Mouse (Mus musculus): ENCODE measurements around the gene Cenpv. TPM values are rescaled to one million over a fixed set of nuclear protein-coding genes. Genes with fewer than 3 reads are reported as not detected.

Gene Cenpv
- polyA plus RNA-seq, 1 experiment: 8.5 TPM

GRCm38 (mm10) chr11:62554163-62554855 lies 15.2 kb upstream of the Cenpv start:
- peaks cover 12% of the 10 kb centered on the region for H3K36me3 ChIP-seq (ENCODE audit: control insufficient read depth, insufficient read depth, low read length)
- DNase-seq (ENCODE audit: low read depth in 1 of 2, low spot score in 2 of 2): no peak
- H3K27me3 ChIP-seq (ENCODE audit: control insufficient read depth, insufficient read depth, low read length): no peaks in the 10 kb centered on the region
- no peak overlapping the region for H3K27ac ChIP-seq (ENCODE audit: insufficient read depth, low read length)
- TF ChIP-seq CTCF (IDR thresholded peaks at IDR 0.05; ENCODE audit: extremely low read depth, insufficient read depth, insufficient read length, insufficient replicate concordance) (no peak), POLR2A (IDR thresholded peaks at IDR 0.05; ENCODE audit: low read depth, low read length) (no peak)
- no peak overlapping the region for H3K4me3 ChIP-seq (ENCODE audit: extremely low read depth, insufficient read depth, insufficient read length)
- H3K4me1 ChIP-seq (ENCODE audit: control insufficient read depth, insufficient read depth, insufficient read length): no peaks in the 10 kb centered on the region
- WGBS: 45% methylated on average over 5 of the region's 5 CpGs

GRCm38 (mm10) chr11:62553633-62554032 lies 14.6 kb upstream of the Cenpv start:
- no peaks in the 10 kb centered on the region for H3K4me1 ChIP-seq (ENCODE audit: control insufficient read depth, insufficient read depth, insufficient read length)
- H3K27me3 ChIP-seq (ENCODE audit: control insufficient read depth, insufficient read depth, low read length): no peaks in the 10 kb centered on the region
- WGBS: 56% methylated on average over 5 of the region's 5 CpGs
- DNase-seq (ENCODE audit: low read depth in 1 of 2, low spot score in 2 of 2): no peak
- peaks cover 12% of the 10 kb centered on the region for H3K36me3 ChIP-seq (ENCODE audit: control insufficient read depth, insufficient read depth, low read length)
- H3K27ac ChIP-seq (ENCODE audit: insufficient read depth, low read length): no peak overlapping the region
- TF ChIP-seq POLR2A (IDR thresholded peaks at IDR 0.05; ENCODE audit: low read depth, low read length) (no peak), CTCF (IDR thresholded peaks at IDR 0.05; ENCODE audit: extremely low read depth, insufficient read depth, insufficient read length, insufficient replicate concordance) (no peak)
- H3K4me3 ChIP-seq (ENCODE audit: extremely low read depth, insufficient read depth, insufficient read length): peak overlapping the region; percentile 30

- Histone ChIP-seq H3K4me3 (ENCODE audit: extremely low read depth, insufficient read depth, insufficient read length) (peak overlapping the region; percentile 19), H3K27me3 (ENCODE audit: control insufficient read depth, insufficient read depth, low read length) (no peaks in the 10 kb centered on the region), H3K4me1 (ENCODE audit: control insufficient read depth, insufficient read depth, insufficient read length) (no peaks in the 10 kb centered on the region), H3K36me3 (ENCODE audit: control insufficient read depth, insufficient read depth, low read length) (peaks cover 12% of the 10 kb centered on the region), H3K27ac (ENCODE audit: insufficient read depth, low read length) (no peak overlapping the region)
- DNase-seq (ENCODE audit: low read depth in 1 of 2, low spot score in 2 of 2): no peak
- no peak for TF ChIP-seq POLR2A (IDR thresholded peaks at IDR 0.05; ENCODE audit: low read depth, low read length)
- no peak for TF ChIP-seq CTCF (IDR thresholded peaks at IDR 0.05; ENCODE audit: extremely low read depth, insufficient read depth, insufficient read length, insufficient replicate concordance)
- 4% methylated on average over 1 of the region's 1 CpGs for WGBS
Observed at GRCm38 (mm10) chr11:62553186-62553585, 14.1 kb upstream of the Cenpv start.

- whole genome bisulfite sequencing: under 1% methylated on average over 58 of the region's 58 CpGs
- peak in 1 of 2 experiments; percentile 80 for DNase-seq (ENCODE audit: low read depth in 1 of 2, low spot score in 2 of 2)
- Histone ChIP-seq H3K27me3 (ENCODE audit: control insufficient read depth, insufficient read depth, low read length) (no peaks in the 10 kb centered on the region), H3K27ac (ENCODE audit: insufficient read depth, low read length) (peak overlapping the region; percentile 91), H3K36me3 (ENCODE audit: control insufficient read depth, insufficient read depth, low read length) (peaks cover 12% of the 10 kb centered on the region), H3K4me3 (ENCODE audit: extremely low read depth, insufficient read depth, insufficient read length) (peak overlapping the region; percentile 61), H3K4me1 (ENCODE audit: control insufficient read depth, insufficient read depth, insufficient read length) (no peaks in the 10 kb centered on the region)
- no peak for TF ChIP-seq CTCF (IDR thresholded peaks at IDR 0.05; ENCODE audit: extremely low read depth, insufficient read depth, insufficient read length, insufficient replicate concordance)
- peak; percentile 99 for TF ChIP-seq POLR2A (IDR thresholded peaks at IDR 0.05; ENCODE audit: low read depth, low read length)
Observed at GRCm38 (mm10) chr11:62551226-62552119, 12.4 kb upstream of the Cenpv start.

GRCm38 (mm10) chr11:62550727-62551225 lies 11.7 kb upstream of the Cenpv start, which contains the start of gene Ubb:
Gene Ubb, plus strand, starts transcription at chr11:62551171.
- under 1% methylated on average over 40 of the region's 40 CpGs for WGBS
- Histone ChIP-seq H3K36me3 (ENCODE audit: control insufficient read depth, insufficient read depth, low read length) (peaks cover 12% of the 10 kb centered on the region), H3K27ac (ENCODE audit: insufficient read depth, low read length) (peak within 1 kb of the TSS; percentile 98), H3K4me1 (ENCODE audit: control insufficient read depth, insufficient read depth, insufficient read length) (no peaks in the 10 kb centered on the region), H3K27me3 (ENCODE audit: control insufficient read depth, insufficient read depth, low read length) (no peaks in the 10 kb centered on the region), H3K4me3 (ENCODE audit: extremely low read depth, insufficient read depth, insufficient read length) (peak within 1 kb of the TSS; percentile 83)
- TF ChIP-seq CTCF (IDR thresholded peaks at IDR 0.05; ENCODE audit: extremely low read depth, insufficient read depth, insufficient read length, insufficient replicate concordance) (no peak), POLR2A (IDR thresholded peaks at IDR 0.05; ENCODE audit: low read depth, low read length) (peak; percentile 93)
- DNase-seq (ENCODE audit: low read depth in 1 of 2, low spot score in 2 of 2): peak; percentile 98 to 99

- H3K36me3 ChIP-seq (ENCODE audit: control insufficient read depth, insufficient read depth, low read length): peaks cover 11% of the 10 kb centered on the region
- peak; percentile 42 to 57 for DNase-seq (ENCODE audit: low read depth in 1 of 2, low spot score in 2 of 2)
- TF ChIP-seq POLR2A (IDR thresholded peaks at IDR 0.05; ENCODE audit: low read depth, low read length): no peak
- WGBS: 0% methylated on average over 11 of the region's 11 CpGs
- peak overlapping the region; percentile 83 for H3K4me3 ChIP-seq (ENCODE audit: extremely low read depth, insufficient read depth, insufficient read length)
- no peaks in the 10 kb centered on the region for H3K27me3 ChIP-seq (ENCODE audit: control insufficient read depth, insufficient read depth, low read length)
- H3K27ac ChIP-seq (ENCODE audit: insufficient read depth, low read length): peak overlapping the region; percentile 98
- no peaks in the 10 kb centered on the region for H3K4me1 ChIP-seq (ENCODE audit: control insufficient read depth, insufficient read depth, insufficient read length)
Observed at GRCm38 (mm10) chr11:62550227-62550685, 11.2 kb upstream of the Cenpv start.
